Mouse (Mus musculus) right cerebral cortex, adult 2 months (tissue): ENCODE results near the gene Mprip.
"Not testable (repeated sequence)": the region's sequence is repeated elsewhere in the genome, so short reads cannot be mapped to it uniquely, and the experiment has no call there.

Source experiments
- DNase-seq, 2 experiments: peaks; one replicate each; pipeline ENCODE4 v3.0.0; 2021 to 2022; ENCODE audit warnings: low spot score in 2 of 2

The Mprip gene

DNA sequence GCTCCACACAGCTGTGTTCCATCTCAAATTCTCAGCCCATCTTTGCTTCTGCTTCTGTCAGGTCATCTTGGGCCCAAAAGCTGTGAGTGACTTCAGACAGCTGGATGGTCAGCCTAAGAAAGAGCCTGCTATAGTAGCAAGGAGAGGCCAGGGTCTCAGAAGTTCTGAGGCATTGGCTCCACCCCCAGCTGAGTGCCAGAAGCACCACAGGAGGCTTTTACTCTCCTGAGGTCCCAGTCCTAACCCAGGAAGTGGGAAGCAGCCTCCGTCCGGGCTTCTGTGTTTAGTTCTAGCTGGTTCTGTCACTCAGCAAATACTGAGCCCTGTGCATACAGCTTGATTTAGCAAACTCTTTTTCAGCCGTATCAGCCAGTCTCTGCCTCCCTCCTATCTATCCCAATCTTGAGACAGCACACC, 54.3 kb downstream of the Mprip start:
- DNase-seq: no peak

DNA sequence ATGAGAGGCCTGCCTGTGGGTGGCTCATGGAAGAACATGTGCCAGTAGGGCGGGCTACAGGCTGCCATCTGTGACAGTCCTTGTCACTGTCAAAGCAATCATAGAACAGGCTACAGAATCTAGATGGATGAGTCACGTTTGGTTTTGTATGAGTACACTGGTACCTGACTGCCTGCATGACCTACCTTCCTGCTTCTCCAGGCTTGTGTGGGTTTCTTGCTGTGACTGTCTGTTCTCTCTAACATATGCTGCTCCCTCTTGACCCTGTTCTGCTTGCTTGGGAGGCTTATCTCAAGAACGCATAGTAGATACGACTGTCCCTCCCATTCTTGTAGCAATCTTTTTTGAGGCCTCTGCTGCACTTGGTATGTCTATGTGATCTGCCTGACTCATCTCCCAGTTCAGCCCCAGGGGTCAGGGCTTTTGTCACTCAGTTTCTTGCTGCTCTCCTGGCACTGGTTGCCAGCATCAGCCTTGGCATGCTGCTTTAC, 56.7 kb downstream of the Mprip start:
- DNase-seq: peak; percentile 33 to 36

DNA sequence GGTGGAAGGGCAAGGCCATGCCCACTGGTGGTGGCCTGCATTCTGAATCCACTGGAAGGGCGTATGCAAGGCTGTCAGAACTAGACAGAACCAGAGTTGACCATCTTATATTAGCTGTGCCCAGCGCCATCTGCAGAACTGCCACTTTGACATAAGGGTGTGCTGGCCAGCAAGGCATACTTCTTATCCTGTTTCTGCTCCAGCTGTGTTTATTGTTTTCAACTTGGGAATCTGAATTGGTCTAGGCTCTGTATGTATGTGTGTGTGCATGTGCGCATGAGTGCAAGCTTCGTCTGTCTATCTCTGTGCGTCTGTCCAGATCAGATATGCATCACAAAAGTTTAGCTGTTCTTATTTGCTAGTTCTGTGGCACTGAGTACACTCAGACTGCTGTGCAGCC, 58.1 kb downstream of the Mprip start:
- no peak for DNase-seq

DNA sequence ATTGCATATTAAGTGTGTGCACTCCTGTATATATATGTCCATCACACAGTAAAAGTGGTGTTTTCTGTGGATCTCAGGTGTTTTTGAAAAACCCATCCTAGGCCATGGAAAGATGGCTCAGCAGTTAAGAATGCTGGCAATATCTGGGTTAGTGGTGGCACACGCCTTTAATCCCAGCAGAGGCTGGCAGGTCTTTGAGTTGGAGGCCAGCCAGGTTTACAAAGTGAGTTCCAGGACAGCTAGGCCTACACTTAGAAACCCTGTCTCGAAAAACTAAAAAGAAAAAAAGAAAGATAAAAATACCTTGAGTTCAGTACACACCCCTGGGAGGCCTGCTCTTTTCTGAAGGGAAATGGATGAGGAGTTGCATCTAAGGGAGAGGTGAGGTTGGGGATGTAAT, 60.3 kb downstream of the Mprip start:
- no peak for DNase-seq

DNA sequence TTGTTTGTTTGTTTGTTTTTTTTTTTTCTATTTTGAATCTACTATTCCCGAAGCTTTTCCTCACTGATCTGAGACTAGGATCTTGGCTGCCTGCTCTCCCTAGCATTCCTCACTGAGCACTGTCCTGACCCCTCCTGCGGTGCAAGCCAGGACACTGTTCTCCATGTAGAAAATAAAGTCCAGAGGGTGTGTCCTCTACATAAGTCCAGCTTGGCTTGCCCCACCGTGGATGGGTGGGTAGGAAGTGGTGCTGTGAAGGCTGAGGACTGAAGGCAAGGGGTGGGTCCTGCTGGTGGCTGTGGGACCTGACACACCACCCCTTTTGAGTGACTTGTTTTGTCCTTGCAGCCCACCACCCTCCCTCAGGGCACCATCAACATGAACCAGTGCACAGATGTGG, 66.1 kb downstream of the Mprip start:
- no peak for DNase-seq

DNA sequence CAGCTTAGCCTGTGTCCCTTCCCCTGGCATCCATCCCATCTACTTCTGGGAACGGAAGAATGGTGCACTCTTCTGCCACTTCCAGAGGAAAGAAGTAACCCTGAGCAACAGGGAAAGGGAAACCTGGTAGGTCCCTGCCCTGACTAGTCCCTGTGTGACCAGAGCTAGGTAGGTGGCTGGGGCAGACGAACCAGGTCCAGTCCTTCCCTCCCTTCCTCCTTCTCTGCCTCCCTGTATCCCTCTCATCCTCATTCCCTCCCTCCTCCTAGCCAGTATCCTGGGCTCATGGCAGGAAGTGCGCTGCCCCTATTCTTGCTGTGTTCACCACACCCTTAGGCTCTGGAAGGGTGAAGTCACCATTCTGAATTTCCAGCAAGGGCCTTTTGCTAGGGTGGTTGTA, 70.7 kb downstream of the Mprip start:
- DNase-seq: no peak

DNA sequence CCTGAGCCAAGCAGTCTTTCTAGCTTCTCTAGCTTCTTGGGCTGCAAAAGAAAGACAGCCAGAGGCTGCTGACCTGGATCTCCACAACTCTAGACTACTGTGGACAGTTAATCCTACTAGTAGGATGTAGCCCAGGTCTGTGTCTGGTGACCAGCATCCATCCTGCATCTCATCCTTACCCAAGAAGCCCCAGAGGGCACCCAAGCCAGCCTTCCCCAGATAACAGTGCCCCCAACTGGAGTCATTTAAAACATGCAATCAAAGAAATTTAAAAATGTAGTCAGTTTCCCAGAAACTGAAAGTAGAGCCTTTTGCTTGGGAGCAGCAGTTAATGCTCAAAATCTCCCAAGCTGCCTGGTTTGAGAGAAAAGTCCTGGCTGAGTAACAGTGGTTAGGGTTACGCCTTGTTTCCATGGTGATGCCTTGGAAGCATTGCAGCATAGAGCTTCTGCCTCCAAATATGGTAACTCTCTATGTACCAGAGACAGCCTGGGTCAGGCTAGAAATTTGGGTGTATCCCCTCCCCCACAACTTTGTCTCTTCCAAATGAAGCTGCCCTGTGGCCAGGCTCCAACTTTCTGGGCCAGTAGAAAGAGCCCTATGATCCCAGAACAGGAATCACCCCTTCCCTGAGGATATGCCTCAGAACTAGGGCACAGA, 71.4 kb downstream of the Mprip start:
- DNase-seq: peak; percentile 57 to 64

DNA sequence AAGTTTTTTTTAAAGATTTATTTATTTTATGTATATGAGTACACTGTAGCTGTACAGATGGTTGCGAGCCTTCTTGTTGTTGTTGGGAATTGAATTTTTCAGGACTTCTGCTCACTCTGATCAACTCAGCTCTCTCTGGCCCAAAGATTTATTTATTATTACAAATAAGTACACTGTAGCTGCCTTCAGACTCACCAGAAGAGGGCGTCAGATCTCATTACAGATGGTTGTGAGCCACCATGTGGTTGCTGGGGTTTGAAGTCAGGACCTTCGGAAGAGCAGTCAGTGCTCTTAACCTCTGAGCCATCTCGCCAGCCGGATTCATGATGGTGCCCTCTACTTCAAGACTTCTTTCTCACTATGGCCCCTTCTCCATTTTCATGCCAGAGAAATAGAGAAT, 72.5 kb downstream of the Mprip start:
- not testable (repeated sequence) for DNase-seq

DNA sequence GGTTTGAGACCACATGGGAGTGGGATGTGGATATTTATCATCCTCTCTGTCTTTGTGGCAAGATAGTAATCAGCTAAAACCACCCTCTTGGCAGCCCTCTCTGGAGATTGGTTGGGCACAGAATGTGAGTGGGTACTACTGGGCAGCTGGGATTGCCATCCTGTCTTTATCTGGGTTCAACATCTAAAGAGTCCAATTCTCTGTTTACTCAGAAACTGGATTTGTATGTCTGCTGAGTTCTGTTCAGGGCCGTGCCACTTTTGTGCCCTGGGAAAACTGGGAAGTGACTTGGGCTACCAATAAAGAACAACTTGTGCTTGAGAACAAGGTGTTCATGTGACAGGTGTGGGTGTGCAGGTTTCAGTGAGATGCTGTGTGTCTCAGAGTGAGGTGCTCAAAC, 73.2 kb downstream of the Mprip start:
- DNase-seq: no peak

DNA sequence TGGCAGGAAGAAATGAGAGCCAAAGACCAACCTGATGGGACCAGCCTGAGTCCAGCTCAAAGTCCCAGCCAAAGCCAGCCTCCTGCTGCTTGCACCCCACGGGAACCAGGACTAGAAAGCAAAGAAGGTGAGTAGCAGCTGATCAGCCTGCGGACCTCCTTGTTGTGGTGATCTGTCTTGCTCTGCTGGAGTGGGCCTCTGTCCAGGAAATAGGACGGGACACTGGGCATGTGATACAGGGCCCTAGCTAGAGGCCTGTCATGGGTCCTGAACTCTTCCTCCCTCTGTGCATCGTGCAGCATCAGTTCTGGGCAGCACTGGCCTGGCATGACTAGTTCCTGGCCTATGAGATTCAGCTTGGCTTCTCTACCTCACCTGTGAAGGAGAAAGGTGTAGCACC, 74.8 kb downstream of the Mprip start:
- not testable (repeated sequence) for DNase-seq

DNA sequence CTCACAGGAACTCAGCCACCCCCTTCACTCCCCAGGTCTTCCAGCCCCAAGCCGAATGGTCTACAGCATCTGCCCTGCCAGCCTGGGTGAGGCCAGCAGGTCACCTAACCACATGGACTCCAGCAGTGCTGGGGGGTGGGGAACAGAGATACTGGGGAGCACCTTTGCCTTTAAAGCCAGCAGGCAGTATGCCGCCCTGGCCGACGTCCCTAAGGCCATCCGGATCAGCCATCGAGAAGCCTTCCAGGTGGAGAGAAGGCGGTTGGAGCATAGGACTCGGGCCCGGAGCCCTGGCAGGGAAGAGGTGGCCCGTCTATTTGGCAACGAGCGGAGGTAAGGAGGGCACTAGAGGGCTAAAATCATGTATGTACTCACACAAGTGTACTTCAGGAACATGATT, 76.1 kb downstream of the Mprip start:
- no peak for DNase-seq

DNA sequence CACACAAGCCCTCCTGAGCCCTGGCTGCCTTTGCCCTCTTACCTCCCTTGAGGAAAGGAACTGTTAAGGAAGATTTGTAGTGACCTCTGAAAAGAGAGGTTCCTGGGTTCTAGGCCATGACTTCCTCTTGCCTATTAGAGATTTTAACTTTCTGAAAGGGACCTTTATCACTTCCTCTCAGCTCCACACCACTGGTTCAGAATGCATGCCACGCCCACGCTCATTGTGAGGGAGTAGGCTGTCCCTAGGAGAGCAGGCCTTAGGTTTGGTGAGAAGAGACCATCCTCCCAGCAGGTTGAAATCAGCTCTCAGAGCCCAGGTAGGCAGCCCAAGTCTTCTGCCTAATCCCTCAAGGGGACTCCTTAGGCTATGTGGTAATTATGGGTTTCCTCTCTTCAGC, 78.9 kb downstream of the Mprip start:
- DNase-seq: no peak

DNA sequence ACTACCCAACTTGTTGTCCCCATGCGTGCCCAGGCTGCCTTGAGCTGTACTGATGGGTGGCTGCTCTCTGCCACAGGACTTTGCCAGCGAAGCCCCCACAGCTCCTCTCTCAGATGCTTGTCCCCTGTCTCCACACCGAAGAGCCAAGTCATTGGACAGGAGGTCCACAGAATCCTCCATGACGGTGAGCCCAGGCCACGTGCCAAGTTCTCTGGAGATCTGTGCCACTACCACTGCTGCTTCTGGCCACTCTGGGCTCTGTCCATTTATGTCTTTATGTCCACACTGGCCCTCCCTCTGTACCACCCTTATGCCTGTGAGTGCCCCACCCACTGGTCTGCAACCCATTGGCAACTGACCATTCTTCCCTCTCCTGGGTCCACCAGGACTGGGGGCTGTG, 80.8 kb downstream of the Mprip start:
- DNase-seq: no peak

DNA sequence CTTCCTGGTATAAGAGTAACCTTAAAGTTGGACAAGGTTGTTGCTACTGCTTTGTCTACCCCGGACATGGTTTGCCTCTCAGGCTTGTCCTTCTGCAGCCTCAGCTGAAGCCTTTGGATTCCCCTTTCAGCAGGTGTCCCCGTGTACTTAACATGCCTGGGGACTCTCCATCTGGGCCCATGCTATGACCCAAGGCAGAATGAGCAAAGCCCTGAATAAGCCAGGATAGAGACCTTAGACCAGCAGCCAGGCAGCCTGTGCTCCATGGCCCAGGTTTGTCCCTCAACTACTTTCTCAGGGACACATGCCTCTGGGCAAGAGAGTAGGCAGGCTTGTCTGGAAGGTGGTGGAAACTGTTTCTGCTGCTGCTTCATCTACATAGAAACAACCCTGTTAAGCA, 82.2 kb downstream of the Mprip start:
- DNase-seq: no peak

DNA sequence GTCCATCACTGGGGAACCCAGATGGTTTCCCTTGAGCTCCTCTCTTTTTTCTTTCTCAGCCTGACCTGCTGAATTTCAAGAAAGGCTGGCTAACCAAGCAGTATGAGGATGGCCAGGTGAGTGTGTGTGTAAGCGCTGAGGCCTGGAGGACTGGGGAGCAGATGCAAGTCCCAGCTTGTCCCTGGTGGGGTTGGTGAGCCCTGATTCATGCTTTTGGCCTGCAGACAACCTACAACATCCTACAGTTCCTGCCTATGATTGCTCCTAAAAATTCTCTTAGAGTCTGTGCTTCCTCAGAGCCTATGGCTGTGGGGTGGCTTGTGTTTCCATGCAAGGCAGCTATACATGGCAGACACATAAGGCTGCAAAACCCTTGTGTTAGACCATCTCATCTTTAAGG, 82.6 kb downstream of the Mprip start:
- no peak for DNase-seq

DNA sequence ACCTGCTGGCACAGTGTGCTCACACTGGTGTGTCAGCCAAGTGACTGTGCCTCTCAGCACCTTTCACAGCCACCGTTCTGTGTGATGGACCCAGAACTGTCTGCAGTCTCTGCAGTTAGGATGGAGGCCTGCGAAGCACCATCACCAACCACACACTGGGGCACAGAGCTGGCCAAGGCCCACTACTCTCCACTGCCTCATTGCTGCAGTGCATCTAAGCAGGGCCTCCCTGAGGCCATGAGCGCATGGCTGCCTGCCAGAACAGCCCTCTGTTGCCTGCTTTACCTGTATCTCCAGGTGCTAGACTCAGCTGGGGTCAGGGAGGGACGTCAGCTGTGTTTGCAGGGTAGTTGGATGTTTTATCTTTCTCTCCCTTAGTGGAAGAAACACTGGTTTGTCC, 83.3 kb downstream of the Mprip start:
- no peak for DNase-seq

DNA sequence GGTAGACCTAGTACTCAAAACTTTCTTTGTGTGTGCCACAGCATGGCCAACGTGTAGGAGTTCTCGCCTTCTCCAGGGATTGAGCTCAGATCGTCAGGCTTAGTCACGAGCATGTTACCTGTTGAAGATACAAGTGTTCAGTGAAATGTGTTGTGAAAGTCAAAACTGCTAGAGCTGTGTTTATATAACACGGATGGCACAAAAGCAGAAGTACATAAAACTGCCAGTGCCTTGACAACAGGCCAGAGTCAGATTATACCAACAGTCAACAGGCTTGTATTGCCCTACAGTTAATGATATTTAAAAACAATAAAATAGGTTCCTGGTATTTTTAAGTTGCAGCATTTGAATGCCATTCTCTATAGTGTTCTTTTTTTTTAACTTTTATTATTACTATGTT, 84.7 kb downstream of the Mprip start:
- DNase-seq: no peak

DNA sequence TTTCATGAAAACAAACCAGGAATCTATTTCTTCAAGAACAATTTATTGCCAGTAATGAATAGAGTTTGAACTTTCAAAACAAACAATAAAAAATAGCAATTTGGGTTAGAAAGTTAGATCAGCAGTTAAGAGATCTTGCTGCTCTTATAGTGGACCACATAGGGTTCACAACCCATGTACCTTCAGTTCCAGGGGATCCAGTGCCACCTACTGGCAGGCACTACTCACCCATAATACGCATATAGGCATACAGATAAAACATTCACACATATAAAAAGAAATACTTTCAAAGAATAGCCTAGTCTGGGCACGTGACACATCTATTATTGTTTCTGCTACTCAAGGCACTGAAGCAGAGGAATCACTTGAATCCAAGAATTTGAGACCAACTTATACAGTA, 85.5 kb downstream of the Mprip start:
- DNase-seq: peak; percentile 50 to 55

DNA sequence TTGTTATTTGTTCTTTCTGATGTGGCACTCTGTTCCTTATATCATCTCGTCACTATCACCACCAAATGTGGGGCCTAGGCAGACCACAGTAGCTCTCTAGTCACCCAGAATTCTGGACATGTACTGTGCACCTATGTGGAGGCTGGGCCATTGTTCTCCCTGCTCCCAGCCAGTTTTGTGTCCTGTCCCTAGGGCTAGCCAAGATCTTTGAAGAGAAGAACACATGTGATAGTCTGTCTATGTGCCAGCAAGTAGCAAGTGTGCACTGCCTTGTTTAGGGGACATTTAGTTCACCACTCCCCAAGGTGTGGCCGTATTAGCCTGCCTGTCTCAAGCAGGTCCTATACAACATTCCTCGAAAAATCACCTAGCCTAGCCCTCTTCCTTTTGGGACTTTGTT, 87.9 kb downstream of the Mprip start:
- no peak for DNase-seq

DNA sequence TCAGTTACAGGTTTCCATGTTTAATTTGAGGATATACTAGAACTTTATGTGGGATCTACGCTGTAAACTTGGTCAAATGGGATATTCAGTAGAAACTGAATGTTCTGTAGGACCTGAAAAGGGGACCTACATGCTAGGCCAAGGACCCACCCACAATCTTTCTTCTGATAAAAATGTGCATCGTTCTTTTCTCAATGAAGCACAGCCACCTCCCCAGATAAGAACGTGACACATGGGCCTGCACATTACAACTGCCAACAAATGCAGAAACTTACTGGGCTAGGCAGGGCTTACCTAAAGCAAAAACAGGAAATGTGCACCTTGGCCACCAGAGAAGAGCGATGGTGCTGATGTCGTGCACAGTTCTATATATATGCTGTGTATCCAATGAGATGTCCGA, 93.4 kb downstream of the Mprip start:
- no peak for DNase-seq

DNA sequence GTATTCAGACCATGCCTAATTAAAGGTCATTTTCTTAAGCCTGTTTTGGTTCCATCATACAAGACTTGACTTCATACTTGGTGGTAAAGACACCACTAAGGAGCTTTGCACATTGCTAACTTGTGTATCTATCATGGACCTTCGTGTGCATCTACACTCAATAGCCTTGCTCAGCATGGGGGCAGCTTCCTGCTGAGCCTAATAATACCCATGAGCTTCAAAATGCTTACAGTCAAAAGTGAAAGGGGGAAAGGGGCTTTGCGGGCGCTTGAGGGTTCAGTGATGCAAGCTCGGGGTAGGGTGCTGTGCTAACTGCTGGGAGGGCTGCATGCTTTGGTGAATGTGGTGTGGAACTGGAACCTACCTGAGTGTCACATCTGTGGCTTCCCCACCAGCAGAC, 95.2 kb downstream of the Mprip start:
- DNase-seq: no peak

DNA sequence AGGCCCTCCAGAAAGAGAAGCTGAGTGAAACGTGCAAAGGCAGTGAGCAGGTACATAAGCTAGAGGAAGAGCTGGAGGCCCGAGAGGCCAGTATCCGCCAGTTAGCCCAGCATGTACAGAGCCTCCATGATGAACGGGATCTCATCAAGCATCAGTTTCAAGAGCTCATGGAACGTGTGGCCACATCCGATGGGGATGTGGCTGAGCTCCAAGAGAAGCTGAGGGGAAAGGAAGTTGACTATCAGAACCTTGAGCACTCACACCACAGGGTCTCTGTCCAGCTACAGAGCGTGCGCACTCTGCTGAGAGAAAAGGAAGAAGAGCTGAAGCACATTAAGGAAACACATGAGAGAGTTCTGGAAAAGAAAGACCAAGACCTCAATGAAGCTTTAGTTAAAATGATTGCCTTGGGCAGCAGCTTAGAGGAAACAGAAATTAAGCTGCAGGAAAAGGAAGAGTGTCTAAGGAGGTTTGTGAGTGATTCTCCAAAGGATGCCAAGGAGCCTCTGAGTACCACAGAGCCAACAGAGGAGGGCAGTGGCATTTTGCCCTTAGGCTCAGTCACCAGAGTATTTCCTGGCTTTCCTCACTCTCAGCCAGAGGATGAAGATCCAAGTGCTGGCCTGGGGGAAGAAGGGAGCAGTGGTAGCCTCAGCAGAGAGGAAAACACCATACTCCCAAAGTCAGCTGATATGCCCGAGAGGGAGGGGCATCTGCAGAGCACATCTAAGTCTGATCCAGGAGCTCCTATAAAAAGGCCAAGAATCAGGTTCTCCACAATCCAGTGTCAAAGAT, 97.3 kb downstream of the Mprip start:
- DNase-seq: no peak

DNA sequence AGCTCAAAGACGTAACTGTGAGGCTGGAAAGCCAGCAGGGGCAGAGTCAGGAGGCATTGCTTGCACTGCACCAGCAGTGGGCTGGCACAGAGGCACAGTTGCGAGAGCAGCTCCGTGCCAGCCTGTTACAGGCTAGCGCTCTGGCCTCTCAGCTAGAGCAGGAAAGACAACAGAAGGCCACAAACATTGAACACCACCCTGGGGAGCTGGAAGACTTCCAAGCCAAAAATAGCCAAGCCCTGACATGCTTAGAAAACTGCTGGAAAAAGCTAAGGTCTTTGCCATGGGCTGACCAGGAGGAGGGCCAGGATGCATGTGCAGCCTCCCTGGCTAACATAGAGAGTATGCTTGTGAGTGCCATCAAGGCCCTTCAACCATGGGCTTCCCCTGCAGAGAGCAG, 98.1 kb downstream of the Mprip start:
- DNase-seq: peak; percentile 36 to 37
